Mouse (Mus musculus) E14TG2a.4 (cell line): ENCODE measurements around the gene Pdik1l.

Experiments used
- CTCF ChIP-seq: conservative IDR thresholded peaks from 2 replicates; pipeline ENCODE4 v1.5.1; 2014; ENCODE audit warnings: low read length
- NANOG ChIP-seq: IDR thresholded peaks from 2 replicates; pipeline ENCODE4 v1.6.1; 2014; ENCODE audit warnings: borderline replicate concordance, low read length, mixed read lengths
- POU5F1 ChIP-seq: IDR thresholded peaks from 2 replicates; pipeline ENCODE4 v1.6.1; 2014; ENCODE audit warnings: low read length, borderline replicate concordance

DNA sequence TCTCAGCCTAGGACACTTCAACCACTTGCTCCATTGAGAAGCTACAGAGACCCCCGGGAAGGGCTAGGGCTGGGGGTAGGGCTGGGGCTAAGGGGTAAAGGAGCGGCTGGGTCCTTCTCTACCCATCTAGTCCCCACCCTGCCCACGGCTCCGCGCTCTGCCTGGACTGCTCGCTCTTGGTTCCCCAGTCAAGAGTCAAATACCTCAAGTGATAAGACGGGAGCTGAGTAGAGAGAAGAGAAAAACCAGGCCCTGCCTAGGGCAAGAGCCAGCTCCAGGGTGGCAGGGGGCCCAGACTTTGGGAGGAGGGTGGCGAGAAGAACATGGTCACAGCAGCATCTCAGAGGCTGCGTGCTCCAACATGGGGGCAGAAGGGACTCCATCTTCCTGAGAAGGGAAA, 27.8 kb upstream of the Pdik1l start:
- TF ChIP-seq CTCF (no peak), NANOG (no peak), POU5F1 (no peak)
